8 mouse cellular contexts compared by ENCODE assay signal in the genomic region with DNA sequence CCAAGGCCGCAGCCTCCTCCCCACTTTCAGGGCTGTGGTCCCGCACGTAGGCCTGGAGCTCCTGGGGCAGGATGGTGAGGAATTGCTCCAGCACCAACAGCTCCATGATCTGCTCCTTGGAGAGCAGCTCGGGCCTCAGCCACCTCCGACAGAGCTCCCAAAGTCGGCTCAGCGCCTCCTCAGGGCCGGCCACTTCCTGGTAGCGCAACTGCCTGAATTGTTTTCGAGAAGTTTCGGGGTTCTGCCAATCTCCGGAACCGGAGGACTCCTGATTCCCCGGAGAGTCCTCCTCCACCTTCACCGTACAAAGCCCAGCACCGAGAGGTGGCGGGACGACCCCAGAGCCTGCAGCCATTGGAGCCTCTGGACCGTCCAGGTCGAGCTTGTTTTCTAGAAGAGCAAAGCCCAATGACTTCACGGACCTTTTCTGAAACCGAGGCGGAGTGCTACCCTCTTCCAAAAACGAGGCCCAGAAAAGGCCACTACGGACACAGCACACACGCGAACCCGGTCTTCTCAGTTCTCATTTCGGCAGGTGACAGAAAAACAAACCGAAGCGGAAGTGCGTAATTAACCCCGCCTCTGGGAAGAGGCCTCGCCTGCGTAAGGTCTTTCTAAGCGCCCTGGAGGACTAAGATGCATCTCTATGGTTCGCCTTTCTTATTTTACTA. TPM values are rescaled to one million over a fixed set of nuclear protein-coding genes. Genes with fewer than 3 reads are reported as not detected.
DNase-seq lines count a peak whose midpoint lies in the region; ATAC-seq and TF ChIP-seq lines count a peak whose summit lies in the region.

A gene (minus strand): TSS at position 548 of the 671 bp plus-strand sequence.

- peak; percentile 20; the same call in 1 of the 2 replicates for TF ChIP-seq CTCF in intestine, postnatal 0 days (IDR thresholded peaks at IDR 0.05; ENCODE audit: low read depth)
- no peak for TF ChIP-seq CTCF in small intestine, adult 2 months (IDR thresholded peaks at IDR 0.05; ENCODE audit: extremely low read depth, insufficient read length, insufficient replicate concordance, low read depth, low read length)

- H3K4me1 ChIP-seq in embryonic facial prominence, embryonic 10.5 days, result peaks cover 28% of the 10 kb centered on the region
- no peaks in the 10 kb centered on the region; the same call in 1 of the 2 replicates for H3K4me1 ChIP-seq in intestine, postnatal 0 days (replicated peaks; ENCODE audit: control insufficient read depth, insufficient read depth, low read length)
- peaks cover 7% of the 10 kb centered on the region for H3K4me1 ChIP-seq in limb, embryonic 11.5 days (ENCODE audit: control insufficient read depth, insufficient read depth, low read length)
- peaks cover 31% of the 10 kb centered on the region for H3K4me1 ChIP-seq in midbrain, embryonic 13.5 days (replicated peaks)
- H3K4me1 ChIP-seq in small intestine, adult 2 months (ENCODE audit: control insufficient read depth, insufficient read depth, insufficient read length, low read length), result peaks cover 7% of the 10 kb centered on the region

- H3K4me3 ChIP-seq in embryonic facial prominence, embryonic 10.5 days, result peak within 1 kb of the TSS; percentile 88
- peak within 1 kb of the TSS; percentile 94 for H3K4me3 ChIP-seq in intestine, postnatal 0 days (ENCODE audit: low read depth, low read length)
- H3K4me3 ChIP-seq in limb, embryonic 11.5 days (ENCODE audit: low read depth, low read length), result peak within 1 kb of the TSS; percentile 85
- peak within 1 kb of the TSS; percentile 62 for H3K4me3 ChIP-seq in midbrain, embryonic 13.5 days (replicated peaks)
- H3K4me3 ChIP-seq in small intestine, adult 2 months (ENCODE audit: low read depth, low read length), result peak within 1 kb of the TSS; percentile 84

- TF ChIP-seq POLR2A in small intestine, adult 2 months (IDR thresholded peaks at IDR 0.05; ENCODE audit: low read depth, low read length), result peak; percentile 64; the same call in 1 of the 2 replicates

- 2% methylated on average over 37 of the region's 37 CpGs for WGBS in embryonic facial prominence, embryonic 10.5 days
- 1% methylated on average over 37 of the region's 37 CpGs for WGBS in intestine, postnatal 0 days
- 2% methylated on average over 37 of the region's 37 CpGs for WGBS in limb, embryonic 11.5 days
- 2% methylated on average over 37 of the region's 37 CpGs for WGBS in midbrain, embryonic 13.5 days
- under 1% methylated on average over 37 of the region's 37 CpGs for WGBS in small intestine, adult 2 months

- peak within 1 kb of the TSS; percentile 90 for H3K4me2 ChIP-seq in intestine, postnatal 0 days (replicated peaks; ENCODE audit: low read depth)
- peak within 1 kb of the TSS; percentile 86 for H3K4me2 ChIP-seq in limb, embryonic 11.5 days (ENCODE audit: low read depth, severe bottlenecking)
- H3K4me2 ChIP-seq in midbrain, embryonic 13.5 days (replicated peaks), result peak within 1 kb of the TSS; percentile 99

- peaks cover 10% of the 10 kb centered on the region; the same call in 1 of the 2 replicates for H3K36me3 ChIP-seq in embryonic facial prominence, embryonic 10.5 days (replicated peaks)
- peaks cover 17% of the 10 kb centered on the region for H3K36me3 ChIP-seq in intestine, postnatal 0 days (ENCODE audit: control insufficient read depth, insufficient read depth)
- no peaks in the 10 kb centered on the region for H3K36me3 ChIP-seq in limb, embryonic 11.5 days (ENCODE audit: control insufficient read depth, insufficient read depth, low read length)
- peaks cover 11% of the 10 kb centered on the region for H3K36me3 ChIP-seq in midbrain, embryonic 13.5 days
- peaks cover 8% of the 10 kb centered on the region; the same call in 1 of the 2 replicates for H3K36me3 ChIP-seq in small intestine, adult 2 months (ENCODE audit: control insufficient read depth, insufficient read depth, low read length)

- no peaks in the 10 kb centered on the region for H3K27me3 ChIP-seq in embryonic facial prominence, embryonic 10.5 days (replicated peaks; ENCODE audit: low read depth, poor library complexity, severe bottlenecking)
- H3K27me3 ChIP-seq in intestine, postnatal 0 days (replicated peaks; ENCODE audit: control insufficient read depth, insufficient read depth, low read length), result no peaks in the 10 kb centered on the region
- no peaks in the 10 kb centered on the region for H3K27me3 ChIP-seq in limb, embryonic 11.5 days (ENCODE audit: control insufficient read depth, insufficient read depth, low read length)
- no peaks in the 10 kb centered on the region for H3K27me3 ChIP-seq in midbrain, embryonic 13.5 days
- H3K27me3 ChIP-seq in small intestine, adult 2 months (ENCODE audit: control insufficient read depth, insufficient read depth, low read length), result no peaks in the 10 kb centered on the region

- peak within 1 kb of the TSS; percentile 86 for H3K9ac ChIP-seq in intestine, postnatal 0 days (ENCODE audit: low read depth, low read length)
- peak within 1 kb of the TSS; percentile 77 for H3K9ac ChIP-seq in limb, embryonic 11.5 days (ENCODE audit: low read length)
- H3K9ac ChIP-seq in midbrain, embryonic 13.5 days (replicated peaks), result peak within 1 kb of the TSS; percentile 90

- peak; percentile 59 for ATAC-seq in granulocyte monocyte progenitor cell, adult 5-6 weeks (replicated peaks; ENCODE audit: poor library complexity, severe bottlenecking)
- ATAC-seq in intestine, postnatal 0 days, result 0 out of 2 replicates have a peak, but pooled peaks have one; percentile 23
- 0 out of 2 replicates have a peak, but pooled peaks have one; percentile 9 for ATAC-seq in limb, embryonic 11.5 days (ENCODE audit: insufficient number of reproducible peaks, low FRiP score, low TSS enrichment, low read depth)
- ATAC-seq in midbrain, embryonic 13.5 days, result peak; percentile 12

- peak within 1 kb of the TSS; percentile 78 for H3K27ac ChIP-seq in embryonic facial prominence, embryonic 10.5 days (replicated peaks)
- peak within 1 kb of the TSS; percentile 83 for H3K27ac ChIP-seq in intestine, postnatal 0 days (ENCODE audit: low read depth, low read length)
- H3K27ac ChIP-seq in limb, embryonic 11.5 days (replicated peaks; ENCODE audit: low read depth, low read length), result no peak within 1 kb of the TSS
- H3K27ac ChIP-seq in midbrain, embryonic 13.5 days, result peak within 1 kb of the TSS; percentile 64; the same call in 1 of the 2 replicates
- peak within 1 kb of the TSS; percentile 74 for H3K27ac ChIP-seq in small intestine, adult 2 months (ENCODE audit: insufficient read depth, low read depth, low read length)

- H3K9me3 ChIP-seq in embryonic facial prominence, embryonic 10.5 days, result no peaks in the 10 kb centered on the region
- H3K9me3 ChIP-seq in intestine, postnatal 0 days (ENCODE audit: control insufficient read depth), result no peaks in the 10 kb centered on the region
- H3K9me3 ChIP-seq in limb, embryonic 11.5 days (ENCODE audit: control insufficient read depth, low read length), result no peaks in the 10 kb centered on the region
- no peaks in the 10 kb centered on the region for H3K9me3 ChIP-seq in midbrain, embryonic 13.5 days

- peak; percentile 54 for DNase-seq in 3134 (ENCODE audit: extremely low read depth, insufficient read length, low spot score)
- DNase-seq in adrenal gland, postnatal 10 days, result peak; percentile 79
- peak; percentile 82 for DNase-seq in embryonic facial prominence, embryonic 10.5 days (ENCODE audit: low spot score)
- DNase-seq in limb, embryonic 11.5 days (ENCODE audit: low spot score), result peak; percentile 80

RNA-seq across cellular contexts. Expression of the gene that starts here (rescaled TPM):
- total RNA-seq in adrenal gland, postnatal 10 days (2021), result 1 to 10 TPM; 7.1 to 9.8 TPM
- polyA plus RNA-seq in embryonic facial prominence, embryonic 10.5 days (2016; fragmentation: Nextera tagmentation; extraction: Ambion mirVana), result 7.1 and 9.0 TPM in 2 replicates
- total RNA-seq in granulocyte monocyte progenitor cell, adult 5-6 weeks (2014; fragmentation: Nextera tagmentation), result 1.6 and 6.2 TPM in 2 replicates
- 20.8 and 21.1 TPM in 2 replicates for total RNA-seq in granulocyte monocyte progenitor cell, adult 5-6 weeks (2017)
- polyA plus RNA-seq in intestine, postnatal 0 days (2015; fragmentation: Nextera tagmentation; extraction: Ambion mirVana), result 6.4 and 9.8 TPM in 2 replicates
- polyA plus RNA-seq in limb, embryonic 11.5 days (2014; fragmentation: Nextera tagmentation; extraction: Ambion mirVana), result 5.9 and 8.4 TPM in 2 replicates
- polyA plus RNA-seq in midbrain, embryonic 13.5 days (2015; fragmentation: Nextera tagmentation; extraction: Ambion mirVana), result 13.8 and 15.0 TPM in 2 replicates
- polyA plus RNA-seq in small intestine, adult 2 months (2012; rRNA removed), result 1.5 and 2.9 TPM in 2 replicates

Comparison
In these comparisons a context has a peak if more than half of its experiments do, and no peak if none do; other contexts are left out.
1. ATAC-seq: peak in every context shown above with its lines; median percentile 59 in granulocyte monocyte progenitor cell, adult 5-6 weeks; 23 in intestine, postnatal 0 days; 12 in midbrain, embryonic 13.5 days; 9 in limb, embryonic 11.5 days.